In genomic region chr10:60390177-60390903, GRCm38 (mm10) we compare ENCODE assay signal across 16 mouse cellular contexts. TPM values are rescaled to one million over a fixed set of nuclear protein-coding genes. Genes with fewer than 3 reads are reported as not detected.
A peak's percentile ranks its signal among the peaks of the same experiment; 100 is the strongest.
DNase-seq lines count a peak whose midpoint lies in the region; ATAC-seq lines count a peak whose summit lies in the region.
"Had no signal": no experiment of that assay in that cellular context is flagged by ENCODE, and none has a peak within 500 bp of the region (broad histone marks: within the 10 kb centered on the region; RNA-seq: fewer than 3 reads in every experiment).

No protein-coding gene starts in this region.

- no peak overlapping the region for H3K4me2 ChIP-seq in heart, embryonic 14.5 days (ENCODE audit: low read length)
- H3K4me2 ChIP-seq: embryonic facial prominence, embryonic 13.5 days had no signal

- intact Hi-C loops in heart, postnatal 36 days (cut with DNase I), result no loop called here

- H3K9ac ChIP-seq in heart, embryonic 14.5 days (ENCODE audit: low read length), result no peak overlapping the region
- H3K9ac ChIP-seq: embryonic facial prominence, embryonic 13.5 days had no signal

- 36% methylated on average over 6 of the region's 6 CpGs for WGBS in heart, embryonic 14.5 days

- no peaks in the 10 kb centered on the region for H3K9me3 ChIP-seq in heart, embryonic 14.5 days (ENCODE audit: control insufficient read depth, low read length)
- H3K9me3 ChIP-seq: embryonic facial prominence, embryonic 13.5 days; limb, embryonic 10.5 days had no signal

- peaks cover 21 to 26% of the 10 kb centered on the region in 2 experiments for H3K4me1 ChIP-seq in heart, embryonic 14.5 days (ENCODE audit: control insufficient read depth in 2 of 2, insufficient read depth in 2 of 2, low read length in 2 of 2)

- no peak overlapping the region for H3K4me3 ChIP-seq in heart, embryonic 14.5 days (ENCODE audit: control insufficient read depth in 1 of 2, insufficient read depth in 1 of 2, low read depth in 1 of 2, low read length in 2 of 2)
- H3K4me3 ChIP-seq: embryonic facial prominence, embryonic 13.5 days; limb, embryonic 10.5 days had no signal

- H3K27ac ChIP-seq in heart, embryonic 14.5 days (replicated peaks in 1 of 2; ENCODE audit: control insufficient read depth in 1 of 2, insufficient read depth in 1 of 2, low read depth in 2 of 2, low read length in 2 of 2), result no peak overlapping the region; a peak in 1 of 4 replicates
- H3K27ac ChIP-seq: embryonic facial prominence, embryonic 13.5 days; limb, embryonic 10.5 days had no signal

- no peak for DNase-seq in heart, postnatal 36 days
- peak; percentile 45 for DNase-seq in 416B (ENCODE audit: low read depth)
- DNase-seq in R1 (ENCODE audit: low read depth, low spot score), result peak; percentile 63
- peak; percentile 37 for DNase-seq in retina, embryonic 14.5 days (ENCODE audit: low spot score)
- DNase-seq in layer of hippocampus, adult 8-10 months (ENCODE audit: low spot score in 2 of 2), result no peak
- DNase-seq in layer of hippocampus, adult 9-10 months (ENCODE audit: low spot score), result no peak
- DNase-seq in layer of hippocampus, adult 18-20 months (ENCODE audit: low spot score in 2 of 2), result no peak
- DNase-seq: cerebellum, adult 9-10 months; gastrocnemius, postnatal 36 days had no signal

- no peaks in the 10 kb centered on the region for H3K36me3 ChIP-seq in heart, embryonic 14.5 days (ENCODE audit: control insufficient read depth, insufficient read depth, low read length)
- H3K36me3 ChIP-seq: embryonic facial prominence, embryonic 13.5 days; limb, embryonic 10.5 days had no signal

- H3K27me3 ChIP-seq in heart, embryonic 14.5 days (ENCODE audit: control insufficient read depth, insufficient read depth, low read length), result no peaks in the 10 kb centered on the region
- H3K27me3 ChIP-seq: embryonic facial prominence, embryonic 13.5 days had no signal

- 0 out of 2 replicates have a peak, but pooled peaks have one; percentile 16 for ATAC-seq in heart, embryonic 14.5 days (ENCODE audit: insufficient number of reproducible peaks, insufficient read depth, low FRiP score, low read depth)
- ATAC-seq: forebrain, embryonic 16.5 days; midbrain, embryonic 16.5 days had no signal

RNA-seq across cellular contexts. Expression of gene Gm17455, which starts 9.2 kb away (rescaled TPM):
- not detected in 2 replicates for polyA plus RNA-seq in heart, embryonic 14.5 days (2014; fragmentation: Nextera tagmentation; extraction: Ambion mirVana)
- total RNA-seq in heart, postnatal 36 days (2021), result not detected
- total RNA-seq in layer of hippocampus, adult 8-10 months (2022), result under 1 TPM in 2 of 4 experiments, not detected in 2; 0.45 to 0.55 TPM
- total RNA-seq in layer of hippocampus, adult 18-20 months (2021), result not detected
- total RNA-seq: gastrocnemius, postnatal 36 days; heart, postnatal 25 days had no signal
- polyA plus RNA-seq: kidney, adult 2 months had no signal

RNA-seq across cellular contexts. Expression of gene Vsir, which starts 43.7 kb away (rescaled TPM):
- 2.3 and 2.7 TPM in 2 replicates for polyA plus RNA-seq in heart, embryonic 14.5 days (2014; fragmentation: Nextera tagmentation; extraction: Ambion mirVana)
- 10 to 100 TPM; 17.6 to 27.0 TPM for total RNA-seq in heart, postnatal 36 days (2021)
- 10 to 100 TPM; 17.5 to 84.6 (median 50.1) TPM for total RNA-seq in layer of hippocampus, adult 8-10 months (2022)
- 10 to 100 TPM; 23.9 to 26.0 TPM for total RNA-seq in layer of hippocampus, adult 18-20 months (2021)

Comparison
In these comparisons a context has a peak if more than half of its experiments do, and no peak if none do; other contexts are left out.
1. DNase-seq: peak in 416B (single experiment), R1 (single experiment) and retina, embryonic 14.5 days (single experiment); none in heart, postnatal 36 days (0 of 2), layer of hippocampus, adult 8-10 months (0 of 2), layer of hippocampus, adult 9-10 months (single experiment) and layer of hippocampus, adult 18-20 months (0 of 2).